Mouse (Mus musculus): Measurements from ENCODE around the gene Cx3cr1. TPM values are rescaled to one million over a fixed set of nuclear protein-coding genes. Genes with fewer than 3 reads are reported as not detected.

Cx3cr1 gene
- polyA plus RNA-seq, 1 experiment from 2014 or later: 4.5 TPM

GRCm38 (mm10) chr9:120024625-120025024 is 45.1 kb downstream of the Cx3cr1 start:
- Histone ChIP-seq H3K27ac (no peak overlapping the region), H3K27me3 (ENCODE audit: insufficient read depth, low read length) (no peaks in the 10 kb centered on the region), H3K4me1 (replicated peaks; ENCODE audit: insufficient read depth, low read length) (no peaks in the 10 kb centered on the region), H3K9me3 (replicated peaks; ENCODE audit: low read length) (no peaks in the 10 kb centered on the region), H3K36me3 (ENCODE audit: insufficient read depth, low read length) (no peaks in the 10 kb centered on the region), H3K4me2 (ENCODE audit: low read length) (no peak overlapping the region), H3K4me3 (replicated peaks; ENCODE audit: low read depth, low read length) (no peak overlapping the region), H3K9ac (ENCODE audit: low read depth, low read length) (no peak overlapping the region)
- DNase-seq (ENCODE audit: low spot score) (no peak), ATAC-seq (replicated peaks; ENCODE audit: low FRiP score, low read depth) (no peak)
- WGBS: 82% methylated on average over 5 of the region's 5 CpGs
- TF ChIP-seq CTCF (IDR thresholded peaks at IDR 0.05; ENCODE audit: low read depth): no peak

GRCm38 (mm10) chr9:120024171-120024570 is 45.5 kb downstream of the Cx3cr1 start:
- Histone ChIP-seq H3K9me3 (replicated peaks; ENCODE audit: low read length) (no peaks in the 10 kb centered on the region), H3K4me2 (ENCODE audit: low read length) (no peak overlapping the region), H3K9ac (ENCODE audit: low read depth, low read length) (no peak overlapping the region), H3K4me3 (replicated peaks; ENCODE audit: low read depth, low read length) (no peak overlapping the region), H3K27me3 (ENCODE audit: insufficient read depth, low read length) (no peaks in the 10 kb centered on the region), H3K36me3 (ENCODE audit: insufficient read depth, low read length) (no peaks in the 10 kb centered on the region), H3K27ac (no peak overlapping the region), H3K4me1 (replicated peaks; ENCODE audit: insufficient read depth, low read length) (no peaks in the 10 kb centered on the region)
- TF ChIP-seq CTCF (IDR thresholded peaks at IDR 0.05; ENCODE audit: low read depth): no peak
- ATAC-seq (replicated peaks; ENCODE audit: low FRiP score, low read depth) (no peak), DNase-seq (ENCODE audit: low spot score) (no peak)
- 76% methylated on average over 10 of the region's 10 CpGs for WGBS

GRCm38 (mm10) chr9:120023086-120023811 is 46.4 kb downstream of the Cx3cr1 start, which contains the start of gene Xirp1:
TSS of gene Xirp1 (minus strand) at chr9:120023598.
- DNase-seq (ENCODE audit: low spot score): no peak
- Histone ChIP-seq H3K4me1 (replicated peaks; ENCODE audit: insufficient read depth, low read length) (no peaks in the 10 kb centered on the region), H3K9me3 (replicated peaks; ENCODE audit: low read length) (no peaks in the 10 kb centered on the region), H3K27ac (no peak within 1 kb of the TSS), H3K27me3 (ENCODE audit: insufficient read depth, low read length) (no peaks in the 10 kb centered on the region), H3K4me2 (ENCODE audit: low read length) (no peak within 1 kb of the TSS), H3K4me3 (replicated peaks; ENCODE audit: low read depth, low read length) (no peak within 1 kb of the TSS), H3K36me3 (ENCODE audit: insufficient read depth, low read length) (no peaks in the 10 kb centered on the region), H3K9ac (ENCODE audit: low read depth, low read length) (no peak within 1 kb of the TSS)
- ATAC-seq (replicated peaks; ENCODE audit: low FRiP score, low read depth): no peak
- WGBS: 78% methylated on average over 18 of the region's 18 CpGs
- no peak for TF ChIP-seq CTCF (IDR thresholded peaks at IDR 0.05; ENCODE audit: low read depth)

- Histone ChIP-seq H3K27me3 (ENCODE audit: insufficient read depth, low read length) (no peaks in the 10 kb centered on the region), H3K4me2 (ENCODE audit: low read length) (no peak overlapping the region), H3K9me3 (replicated peaks; ENCODE audit: low read length) (no peaks in the 10 kb centered on the region), H3K9ac (ENCODE audit: low read depth, low read length) (no peak overlapping the region), H3K36me3 (ENCODE audit: insufficient read depth, low read length) (no peaks in the 10 kb centered on the region), H3K27ac (no peak overlapping the region), H3K4me1 (replicated peaks; ENCODE audit: insufficient read depth, low read length) (no peaks in the 10 kb centered on the region), H3K4me3 (replicated peaks; ENCODE audit: low read depth, low read length) (no peak overlapping the region)
- ATAC-seq (replicated peaks; ENCODE audit: low FRiP score, low read depth): no peak
- WGBS: 50% methylated on average over 5 of the region's 5 CpGs
- DNase-seq (ENCODE audit: low spot score): no peak
- no peak for TF ChIP-seq CTCF (IDR thresholded peaks at IDR 0.05; ENCODE audit: low read depth)
Observed at GRCm38 (mm10) chr9:120021164-120021563, 48.5 kb downstream of the Cx3cr1 start.

GRCm38 (mm10) chr9:120020285-120020890 is 49.3 kb downstream of the Cx3cr1 start:
- DNase-seq (ENCODE audit: low spot score): peak; percentile 89
- no peaks in the 10 kb centered on the region for H3K4me1 ChIP-seq (replicated peaks; ENCODE audit: insufficient read depth, low read length)
- peak; percentile 82 for TF ChIP-seq CTCF (IDR thresholded peaks at IDR 0.05; ENCODE audit: low read depth)
- no peaks in the 10 kb centered on the region for H3K36me3 ChIP-seq (ENCODE audit: insufficient read depth, low read length)
- H3K9ac ChIP-seq (ENCODE audit: low read depth, low read length): no peak overlapping the region
- H3K4me3 ChIP-seq (replicated peaks; ENCODE audit: low read depth, low read length): no peak overlapping the region
- no peak overlapping the region for H3K4me2 ChIP-seq (ENCODE audit: low read length)
- 36% methylated on average over 7 of the region's 7 CpGs for WGBS
- no peak overlapping the region for H3K27ac ChIP-seq
- H3K9me3 ChIP-seq (replicated peaks; ENCODE audit: low read length): no peaks in the 10 kb centered on the region
- no peaks in the 10 kb centered on the region for H3K27me3 ChIP-seq (ENCODE audit: insufficient read depth, low read length)
- ATAC-seq (replicated peaks; ENCODE audit: low FRiP score, low read depth): no peak

- TF ChIP-seq CTCF (IDR thresholded peaks at IDR 0.05; ENCODE audit: low read depth): no peak
- Histone ChIP-seq H3K36me3 (ENCODE audit: insufficient read depth, low read length) (no peaks in the 10 kb centered on the region), H3K9ac (ENCODE audit: low read depth, low read length) (no peak overlapping the region), H3K27me3 (ENCODE audit: insufficient read depth, low read length) (no peaks in the 10 kb centered on the region), H3K9me3 (replicated peaks; ENCODE audit: low read length) (no peaks in the 10 kb centered on the region), H3K4me2 (ENCODE audit: low read length) (no peak overlapping the region), H3K4me3 (replicated peaks; ENCODE audit: low read depth, low read length) (no peak overlapping the region), H3K4me1 (replicated peaks; ENCODE audit: insufficient read depth, low read length) (no peaks in the 10 kb centered on the region), H3K27ac (no peak overlapping the region)
- 52% methylated on average over 10 of the region's 10 CpGs for WGBS
- ATAC-seq (replicated peaks; ENCODE audit: low FRiP score, low read depth) (no peak), DNase-seq (ENCODE audit: low spot score) (no peak)
Observed at GRCm38 (mm10) chr9:120016956-120017355, 52.7 kb downstream of the Cx3cr1 start.

Measured in kidney, postnatal 0 days (tissue).